Mouse (Mus musculus) stomach, postnatal 0 days (tissue): ENCODE data around the gene Cmtm5. TPM values are rescaled to one million over a fixed set of nuclear protein-coding genes. Genes with fewer than 3 reads are reported as not detected.

Experiments
- ATAC-seq: fragments of 200-750 bp; cut with Nextera tagmentation; 2 replicates; pipeline ENCODE4 v1.8.0; 2017; ENCODE audit not compliant: low FRiP score, low TSS enrichment
- DNase-seq: peaks from one replicate; pipeline ENCODE4 v3.0.0-alpha.2; 2016; ENCODE audit warnings: low spot score
- H3K27ac ChIP-seq: fragments of 300-500 bp; sonication (generic); replicated peaks from 2 replicates; pipeline ENCODE4 v1.5.1; 2014; ENCODE audit warnings: mild to moderate bottlenecking, control low read depth
- H3K27me3 ChIP-seq: fragments of 300-500 bp; sonication (generic); 2 replicates; pipeline ENCODE4 v1.6.1; 2014; ENCODE audit warnings: low read length; ENCODE audit not compliant: control insufficient read depth, insufficient read depth
- H3K36me3 ChIP-seq: fragments of 300-500 bp; sonication (generic); 2 replicates; pipeline ENCODE4 v1.6.1; 2014; ENCODE audit warnings: low read length, mixed read lengths; ENCODE audit not compliant: control insufficient read depth, insufficient read depth
- H3K4me1 ChIP-seq: fragments of 300-500 bp; sonication (generic); replicated peaks from 2 replicates; pipeline ENCODE4 v1.6.1; 2014; ENCODE audit warnings: antibody characterized with exemption; ENCODE audit not compliant: control insufficient read depth, insufficient read depth
- H3K4me2 ChIP-seq: fragments of 300-500 bp; sonication (generic); replicated peaks from 2 replicates; pipeline ENCODE4 v1.6.1; 2014; ENCODE audit warnings: low read depth, mild to moderate bottlenecking, control low read depth, moderate library complexity
- H3K4me3 ChIP-seq: fragments of 300-500 bp; sonication (generic); 2 replicates; pipeline ENCODE4 v1.5.1; 2014; ENCODE audit warnings: low read depth, low read length, control low read depth
- H3K9ac ChIP-seq: fragments of 300-500 bp; sonication (generic); 2 replicates; pipeline ENCODE4 v1.6.1; 2014; ENCODE audit warnings: mild to moderate bottlenecking, low read length, control low read depth, mixed read lengths
- H3K9me3 ChIP-seq: fragments of 300-500 bp; sonication (generic); 2 replicates; pipeline ENCODE4 v1.6.1; 2016; ENCODE audit warnings: low read length; ENCODE audit not compliant: control insufficient read depth
- CTCF ChIP-seq: IDR thresholded peaks from 2 replicates; pipeline ENCODE4 v1.5.1; 2016; ENCODE audit warnings: antibody characterized with exemption, low read depth, mild to moderate bottlenecking, moderate library complexity
- EP300 ChIP-seq: optimal IDR thresholded peaks from 2 replicates; pipeline ENCODE3; 2016; ENCODE audit warnings: antibody characterized with exemption
- WGBS: fragments of 180-500 bp; shearing (Covaris S2); extraction: QIAGEN DNeasy Blood & Tissue Kit; methylation state at CpG from one replicate; pipeline ENCODE4 v1.1.7; 2014; 5-methylcytosine and 5-hydroxymethylcytosine counted together
- polyA plus RNA-seq: library from polyadenylated mRNA; unstranded; fragments of >200 nt; fragmentation: Nextera tagmentation; extraction: Ambion mirVana; gene quantifications from 2 replicates; pipeline ENCODE4 v1.2.1, GENCODE M21; 2015

The Cmtm5 gene
- polyA plus RNA-seq, 1 experiment from 2014 or later, result 3.3 TPM

DNA sequence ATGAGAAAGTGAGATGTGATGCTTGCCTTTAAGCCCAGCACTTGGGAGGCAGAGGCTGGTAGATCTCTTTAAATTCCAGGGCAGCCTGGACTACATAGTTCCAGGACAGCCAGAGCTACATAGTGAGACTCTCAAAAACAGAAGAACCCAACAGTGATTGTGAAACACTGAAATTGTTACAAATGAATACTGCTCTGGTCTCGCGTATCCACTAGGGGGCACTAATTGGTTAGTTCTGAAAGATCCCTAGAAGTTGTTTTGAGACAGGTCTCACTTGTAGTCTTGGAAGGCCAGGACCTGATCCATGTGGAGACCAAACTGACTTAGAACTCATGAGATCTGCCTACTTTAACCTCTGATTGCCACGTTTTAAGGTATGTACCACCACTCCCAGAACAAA, 35.7 kb upstream of the Cmtm5 start:
- ATAC-seq (peak; percentile 71), DNase-seq (peak; percentile 66)
- Histone ChIP-seq H3K4me1 (no peaks in the 10 kb centered on the region), H3K27me3 (no peaks in the 10 kb centered on the region), H3K27ac (no peak overlapping the region), H3K9me3 (no peaks in the 10 kb centered on the region), H3K9ac (no peak overlapping the region), H3K36me3 (peaks cover 9% of the 10 kb centered on the region; the same call in 1 of the 2 replicates), H3K4me2 (no peak overlapping the region), H3K4me3 (no peak overlapping the region)
- TF ChIP-seq CTCF, result peak; percentile 92
- no peak for TF ChIP-seq EP300
- WGBS, result 0% methylated on average over 3 of the region's 3 CpGs

DNA sequence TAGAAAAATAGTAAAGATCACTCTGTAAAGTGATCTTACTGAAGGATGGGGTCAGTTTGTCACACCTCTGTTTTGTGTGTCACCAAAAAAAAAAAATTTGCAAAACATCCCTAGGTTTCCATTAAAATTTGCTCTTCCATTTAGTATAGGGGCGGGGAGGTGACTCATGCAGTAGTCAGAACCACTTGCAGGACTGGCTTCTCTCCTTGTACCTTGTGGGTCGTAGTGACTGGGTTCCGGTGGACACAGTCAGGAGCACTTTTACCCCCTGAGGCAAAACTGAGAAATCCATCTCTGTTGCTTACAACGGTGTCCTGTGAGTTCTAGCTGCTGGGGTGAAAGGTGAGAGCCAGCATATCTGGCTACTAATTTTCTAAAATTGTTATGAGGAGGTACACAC, 32.4 kb upstream of the Cmtm5 start:
- 67% methylated on average over 4 of the region's 4 CpGs for WGBS
- TF ChIP-seq EP300 (no peak), CTCF (no peak)
- peaks cover 8% of the 10 kb centered on the region; the same call in 1 of the 2 replicates for H3K36me3 ChIP-seq
- H3K4me3 ChIP-seq, result no peak overlapping the region
- H3K27ac ChIP-seq, result no peak overlapping the region
- H3K9me3 ChIP-seq, result no peaks in the 10 kb centered on the region
- no peak overlapping the region for H3K9ac ChIP-seq
- ATAC-seq (no peak), DNase-seq (no peak)
- no peak overlapping the region for H3K4me2 ChIP-seq
- no peaks in the 10 kb centered on the region for H3K27me3 ChIP-seq
- no peaks in the 10 kb centered on the region for H3K4me1 ChIP-seq

DNA sequence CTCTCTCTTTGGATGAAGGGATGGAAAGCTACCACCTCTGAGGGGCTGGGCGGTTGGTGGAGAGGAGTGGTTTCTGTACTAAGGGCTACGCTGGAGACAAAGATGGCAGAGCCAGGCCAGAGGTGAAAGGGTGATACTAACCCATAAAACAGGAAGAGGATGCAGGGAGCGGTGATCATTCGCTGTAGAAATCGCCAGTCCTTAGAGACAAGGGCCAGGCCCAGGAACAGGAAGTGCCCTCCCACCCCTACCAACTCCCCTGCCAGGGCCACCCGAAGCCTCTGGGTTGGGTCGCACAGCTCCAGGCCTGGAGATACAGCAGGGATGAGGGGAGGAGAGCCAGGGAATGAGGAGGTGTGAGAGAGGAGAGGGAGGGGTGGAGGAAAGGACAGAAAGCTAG, 27.4 kb upstream of the Cmtm5 start:
- Histone ChIP-seq H3K9me3 (no peaks in the 10 kb centered on the region), H3K4me1 (0 out of 2 replicates have a peak, but pooled peaks cover 2% of the 10 kb centered on the region), H3K4me2 (no peak overlapping the region), H3K9ac (no peak overlapping the region), H3K4me3 (no peak overlapping the region), H3K36me3 (peaks cover 8% of the 10 kb centered on the region; the same call in 1 of the 2 replicates), H3K27me3 (no peaks in the 10 kb centered on the region), H3K27ac (no peak overlapping the region)
- TF ChIP-seq CTCF, result no peak
- no peak for TF ChIP-seq EP300
- ATAC-seq (no peak), DNase-seq (no peak)
- 85% methylated on average over 7 of the region's 7 CpGs for WGBS

DNA sequence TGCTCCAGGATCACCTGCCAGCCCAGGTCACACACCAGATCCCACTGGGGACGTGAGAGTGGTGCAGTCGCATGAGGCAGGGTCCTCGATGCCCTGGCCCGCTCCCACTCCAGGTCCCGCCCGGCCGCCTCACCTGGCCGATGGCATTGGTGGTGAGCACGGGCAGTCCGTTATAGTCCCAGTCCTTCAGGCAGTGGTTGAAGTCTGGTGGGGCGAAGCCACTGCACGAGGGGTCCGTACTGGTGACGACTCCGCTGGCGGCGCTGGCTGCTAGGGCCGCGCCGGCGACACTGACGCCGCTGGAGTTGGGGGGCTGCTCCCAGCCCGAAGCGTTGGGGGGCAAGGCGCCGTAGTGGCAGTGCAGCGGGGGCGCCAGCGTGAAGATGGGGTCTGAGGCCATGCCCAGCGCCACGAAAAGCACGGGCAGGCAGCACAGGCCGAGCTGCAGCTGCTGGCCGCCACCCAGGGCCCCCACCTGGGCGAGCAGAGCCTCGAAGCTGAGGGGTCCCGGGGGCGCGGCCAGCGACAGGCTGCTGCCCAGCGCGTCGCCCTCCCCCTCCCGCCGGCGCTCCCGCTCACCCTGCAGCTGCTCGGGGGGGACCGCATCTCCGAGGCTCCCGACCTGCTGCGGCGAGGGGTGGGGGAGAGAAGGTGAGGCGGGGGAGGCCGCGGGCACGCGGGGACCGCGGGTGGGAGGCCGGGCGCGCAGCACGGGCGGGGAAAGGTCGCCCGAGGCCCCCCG, 23.8 kb upstream of the Cmtm5 start:
- H3K9me3 ChIP-seq, result no peaks in the 10 kb centered on the region
- TF ChIP-seq CTCF, result no peak
- TF ChIP-seq EP300, result no peak
- H3K27me3 ChIP-seq, result no peaks in the 10 kb centered on the region
- WGBS, result 3% methylated on average over 56 of the region's 69 CpGs
- H3K27ac ChIP-seq, result peak overlapping the region; percentile 65
- H3K4me1 ChIP-seq, result 0 out of 2 replicates have a peak, but pooled peaks cover 2% of the 10 kb centered on the region
- H3K4me3 ChIP-seq, result peak overlapping the region; percentile 82
- no peak for DNase-seq
- H3K4me2 ChIP-seq, result peak overlapping the region; percentile 99
- peak overlapping the region; percentile 84 for H3K9ac ChIP-seq
- peaks cover 10% of the 10 kb centered on the region; the same call in 1 of the 2 replicates for H3K36me3 ChIP-seq
- ATAC-seq, result peak; percentile 53

DNA sequence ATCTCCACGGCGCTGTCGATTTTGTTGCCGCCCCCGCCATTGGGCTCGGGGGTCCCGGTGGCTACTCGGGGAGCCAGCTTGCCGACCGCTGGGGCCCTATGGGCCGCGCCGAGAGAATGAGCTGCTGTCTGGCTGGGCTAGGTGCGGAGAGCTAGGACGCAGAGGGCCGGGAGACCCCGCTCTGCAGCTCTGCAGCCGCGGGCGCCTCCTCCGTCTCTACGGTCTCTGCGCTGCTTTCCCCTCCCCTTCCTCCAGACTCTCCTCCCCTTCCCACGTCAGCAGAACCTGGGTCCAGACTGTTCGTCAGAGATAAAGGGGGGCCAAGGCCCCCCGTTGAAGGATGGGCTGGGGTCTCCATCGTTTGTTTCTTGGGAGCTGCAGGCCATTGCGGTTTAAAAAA, 23.2 kb upstream of the Cmtm5 start, which contains the start of gene Slc22a17:
Slc22a17 (minus strand) TSS at position 247 of the 400 bp plus-strand sequence.
- H3K4me2 ChIP-seq, result peak within 1 kb of the TSS; percentile 99
- peak within 1 kb of the TSS; percentile 65 for H3K27ac ChIP-seq
- ATAC-seq, result peak; percentile 85
- DNase-seq, result peak; percentile 69
- WGBS, result 0% methylated on average over 24 of the region's 28 CpGs
- no peaks in the 10 kb centered on the region for H3K27me3 ChIP-seq
- TF ChIP-seq EP300 (no peak), CTCF (no peak)
- peaks cover 8% of the 10 kb centered on the region; the same call in 1 of the 2 replicates for H3K36me3 ChIP-seq
- peak within 1 kb of the TSS; percentile 82 for H3K4me3 ChIP-seq
- H3K9me3 ChIP-seq, result no peaks in the 10 kb centered on the region
- peak within 1 kb of the TSS; percentile 84 for H3K9ac ChIP-seq
- H3K4me1 ChIP-seq, result 0 out of 2 replicates have a peak, but pooled peaks cover 2% of the 10 kb centered on the region

DNA sequence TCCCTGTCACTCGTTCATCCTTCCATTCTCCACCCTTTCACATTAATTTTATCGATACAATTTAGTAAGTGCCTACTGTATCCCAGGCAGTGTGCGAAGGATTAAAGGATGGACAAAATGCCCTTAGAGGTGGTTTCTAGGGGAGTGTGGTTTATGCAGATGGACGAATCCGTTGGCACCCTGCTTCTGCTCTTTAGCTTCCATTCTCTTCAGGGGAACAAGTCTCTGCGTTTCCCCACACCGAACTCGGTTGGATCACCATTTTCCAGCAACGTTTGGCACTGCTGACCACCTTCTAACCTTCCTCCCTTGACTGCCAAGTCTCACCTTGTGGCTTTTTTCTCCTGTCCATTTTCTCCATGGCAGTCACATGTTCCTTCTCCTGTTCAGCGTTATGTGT, 22.7 kb upstream of the Cmtm5 start:
- Histone ChIP-seq H3K4me1 (0 out of 2 replicates have a peak, but pooled peaks cover 2% of the 10 kb centered on the region), H3K27ac (no peak overlapping the region), H3K4me2 (peak overlapping the region; percentile 99), H3K9me3 (no peaks in the 10 kb centered on the region), H3K9ac (peak overlapping the region; percentile 84), H3K36me3 (peaks cover 5% of the 10 kb centered on the region; the same call in 1 of the 2 replicates), H3K27me3 (no peaks in the 10 kb centered on the region), H3K4me3 (peak overlapping the region; percentile 82)
- 9% methylated on average over 10 of the region's 10 CpGs for WGBS
- TF ChIP-seq CTCF, result no peak
- no peak for TF ChIP-seq EP300
- ATAC-seq, result no peak
- no peak for DNase-seq
